Mouse (Mus musculus) G1E (cell line): ENCODE measurements around the gene Cacnb4.

Source experiments
- CTCF ChIP-seq: IDR thresholded peaks from 2 replicates; pipeline ENCODE4 v1.5.1; 2012; ENCODE audit warnings: low read depth, low read length, inconsistent platforms, mixed read lengths
- GATA1 ChIP-seq: IDR thresholded peaks from 2 replicates; pipeline ENCODE4 v1.6.1; 2012; ENCODE audit warnings: borderline replicate concordance, low read length, inconsistent platforms, mixed read lengths
- TAL1 ChIP-seq: conservative IDR thresholded peaks from 2 replicates; pipeline ENCODE4 v1.6.1; 2012; ENCODE audit warnings: low read depth, low read length, inconsistent platforms, mixed read lengths

DNA sequence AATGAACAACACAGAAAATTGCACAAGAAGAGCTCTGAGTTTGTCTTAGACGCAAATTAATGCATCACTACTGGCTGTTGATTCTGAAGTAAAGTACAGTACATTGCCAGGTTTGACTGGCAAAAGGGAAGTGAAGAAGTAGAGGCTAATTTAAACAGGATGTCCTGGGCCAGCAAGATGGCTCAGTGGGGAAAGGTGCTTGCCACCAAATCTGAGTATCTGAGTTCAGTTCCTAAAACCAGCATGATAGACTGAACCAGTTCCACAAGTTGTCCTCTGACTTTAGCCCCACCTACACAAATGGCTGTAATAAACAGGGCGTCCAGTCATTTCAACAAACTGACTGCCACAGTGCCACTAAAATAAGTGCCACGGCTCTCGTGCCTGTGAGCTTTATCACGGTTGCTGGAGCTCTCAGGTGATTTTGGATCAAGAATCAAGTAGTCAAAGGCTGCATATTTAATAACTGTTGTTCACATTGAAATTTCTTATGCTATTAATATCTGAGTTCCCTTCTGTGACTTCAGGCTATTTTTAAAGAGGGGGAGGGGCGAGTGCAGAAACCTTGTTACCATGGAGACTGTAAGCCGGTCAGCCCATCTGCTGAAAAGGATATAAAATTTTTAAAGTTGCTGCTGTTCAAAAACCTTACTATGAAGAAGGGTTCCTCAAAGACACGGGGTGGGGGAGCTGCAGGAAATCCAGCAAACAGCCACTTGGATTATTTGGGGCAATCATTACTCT is 29.2 kb downstream of the Cacnb4 start:
- TF ChIP-seq CTCF, result no peak
- TF ChIP-seq GATA1, result no peak
- TF ChIP-seq TAL1, result no peak
